Mouse (Mus musculus) lung, postnatal 0 days (tissue): ENCODE measurements at regions not wholly inside any gene's neighbourhood (a gene's known extent, or its start where the extent isn't known, plus 50 kb on each side); places are given as distances from the start of the nearest gene placed in this dataset.

Experiments used
- CTCF ChIP-seq: IDR thresholded peaks from 2 replicates; pipeline ENCODE4 v1.5.1; 2016; ENCODE audit warnings: antibody characterized with exemption, mild to moderate bottlenecking
- EP300 ChIP-seq: IDR thresholded peaks from 2 replicates; pipeline ENCODE4 v1.6.1; 2016; ENCODE audit warnings: antibody characterized with exemption, mild to moderate bottlenecking, control low read depth

DNA sequence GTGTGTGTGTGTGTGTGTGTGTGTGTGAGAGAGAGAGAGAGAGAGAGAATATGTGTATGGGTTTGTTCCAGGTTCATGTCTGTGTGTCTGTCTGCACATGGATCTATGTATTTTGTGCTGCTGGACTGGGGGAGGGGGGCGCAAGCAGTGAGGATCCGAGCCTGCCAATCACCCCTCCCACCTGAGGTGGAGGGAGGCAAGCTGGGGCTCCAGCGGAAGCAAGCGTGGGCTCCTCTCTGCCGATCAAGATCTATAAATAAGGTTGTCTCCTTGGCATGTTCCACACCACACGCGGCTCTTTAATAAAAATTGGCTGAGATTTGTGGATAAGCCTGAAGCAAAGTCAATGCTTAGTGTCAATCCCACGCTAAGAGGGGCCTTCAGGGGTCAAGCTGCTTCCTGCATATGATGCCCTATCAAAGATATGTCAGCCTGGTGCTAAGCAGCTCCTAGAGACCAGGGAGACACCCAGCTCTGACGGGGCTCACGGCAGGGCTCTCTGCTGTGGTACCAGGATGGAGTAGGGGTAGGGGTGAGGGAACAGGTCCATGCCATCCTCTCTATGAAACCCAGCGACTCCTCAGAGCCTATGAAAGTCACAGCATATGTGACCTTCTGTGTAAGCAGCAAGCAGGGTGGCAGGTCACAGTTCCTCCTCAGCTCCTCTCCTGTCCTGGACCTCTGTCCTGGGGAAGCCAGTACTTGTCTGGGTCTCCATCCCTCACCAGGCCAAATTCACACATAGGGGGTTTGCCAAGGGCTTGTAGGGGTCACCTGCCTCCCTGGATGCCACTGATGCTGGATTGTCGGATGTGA, 102.0 kb upstream of the Mvb12b start:
- TF ChIP-seq CTCF (no peak), EP300 (no peak)
